Mouse (Mus musculus) testis, adult 2 months (tissue): Measurements from ENCODE around the gene Fkbp4.

Experiments used
- CTCF ChIP-seq: fragments of 200-500 bp; IDR thresholded peaks from 2 replicates; pipeline ENCODE4 v1.5.1; 2012; ENCODE audit warnings: low read depth, mild to moderate bottlenecking, inconsistent platforms, low read length, moderate library complexity; ENCODE audit not compliant: control insufficient read depth, insufficient read depth, insufficient replicate concordance
- POLR2A ChIP-seq: fragments of 200-500 bp; IDR thresholded peaks from 2 replicates; pipeline ENCODE4 v1.6.1; 2012; ENCODE audit warnings: low read depth, mild to moderate bottlenecking, inconsistent platforms, low read length, moderate library complexity; ENCODE audit not compliant: control insufficient read depth

- no peak for TF ChIP-seq CTCF
- TF ChIP-seq POLR2A = no peak
Observed at GRCm38 (mm10) chr6:128455835-128456605, 17.5 kb upstream of the Fkbp4 start.
